Mouse (Mus musculus): ENCODE measurements around the gene Xpr1. TPM values are rescaled to one million over a fixed set of nuclear protein-coding genes. Genes with fewer than 3 reads are reported as not detected.

The Xpr1 gene
- total RNA-seq, 2 experiments from 2014 or later = 28.4 to 30.8 TPM

GRCm38 (mm10) chr1:155239962-155240717, 177.1 kb downstream of the Xpr1 start:
- DNase-seq = peak; percentile 64
- intact Hi-C loops (cut with DNase I; ENCODE audit: low total_unique reads) = loop anchor here (5.0 kb wide), 1 partner anchor 42 kb away; no protein-coding TSS in a partner anchor

- intact Hi-C loops (cut with DNase I; ENCODE audit: low total_unique reads) = no loop called here
- DNase-seq = no peak
Measured at GRCm38 (mm10) chr1:155239169-155239568, 178.0 kb downstream of the Xpr1 start.

GRCm38 (mm10) chr1:155238126-155238525, 179.1 kb downstream of the Xpr1 start:
- intact Hi-C loops (cut with DNase I; ENCODE audit: low total_unique reads) = no loop called here
- DNase-seq = no peak

GRCm38 (mm10) chr1:155237390-155237789, 179.8 kb downstream of the Xpr1 start:
- intact Hi-C loops (cut with DNase I; ENCODE audit: low total_unique reads) = no loop called here
- no peak for DNase-seq

GRCm38 (mm10) chr1:155236306-155237024, 180.8 kb downstream of the Xpr1 start:
- intact Hi-C loops (cut with DNase I; ENCODE audit: low total_unique reads) = no loop called here

GRCm38 (mm10) chr1:155235641-155236040, 181.6 kb downstream of the Xpr1 start:
- no peak for DNase-seq
- intact Hi-C loops (cut with DNase I; ENCODE audit: low total_unique reads) = no loop called here

More at GRCm38 (mm10) chr1:155236306-155237024, 180.8 kb downstream of the Xpr1 start:
- DNase-seq = peak; percentile 3

- peak; percentile 90 for DNase-seq
- intact Hi-C loops (cut with DNase I; ENCODE audit: low total_unique reads) = no loop called here
Measured at GRCm38 (mm10) chr1:155233931-155234607, 183.1 kb downstream of the Xpr1 start.

GRCm38 (mm10) chr1:155233378-155233777, 183.8 kb downstream of the Xpr1 start:
- intact Hi-C loops (cut with DNase I; ENCODE audit: low total_unique reads) = no loop called here
- DNase-seq = peak; percentile 12

- intact Hi-C loops (cut with DNase I; ENCODE audit: low total_unique reads) = no loop called here
- DNase-seq = peak; percentile 6
Measured at GRCm38 (mm10) chr1:155232786-155233185, 184.4 kb downstream of the Xpr1 start.

GRCm38 (mm10) chr1:155232385-155232784, 184.8 kb downstream of the Xpr1 start:
- DNase-seq = no peak
- intact Hi-C loops (cut with DNase I; ENCODE audit: low total_unique reads) = no loop called here

GRCm38 (mm10) chr1:155229464-155230411, 187.5 kb downstream of the Xpr1 start:
- DNase-seq = peak; percentile 73
- intact Hi-C loops (cut with DNase I; ENCODE audit: low total_unique reads) = no loop called here

Small RNAs within 50 kb of the gene (microRNA-seq; reads per million reads assigned to microRNA genes)
- gene Gm22569 = 0 reads per million in 2 experiments

Other genes starting within 250 kb of the Xpr1 start
- gene BC034090, start 173.0 kb downstream of the Xpr1 start, total RNA-seq (2021) = 1 to 10 TPM; 3.8 to 4.3 TPM
- 10 to 100 TPM; 50.0 to 54.9 TPM for gene Acbd6, start 140.7 kb upstream of the Xpr1 start, total RNA-seq (2021)